Mouse (Mus musculus) ES-Bruce4 (cell line): ENCODE results near the gene Ptov1.

Experiments used
- EP300 ChIP-seq: IDR thresholded peaks from 2 replicates; pipeline ENCODE4 v1.6.1; 2011; ENCODE audit warnings: low read depth, low read length; ENCODE audit not compliant: insufficient read depth
- POLR2A ChIP-seq: IDR thresholded peaks from one replicate; pipeline ENCODE4 v1.8.1; 2011; ENCODE audit warnings: low read length; ENCODE audit not compliant: insufficient read depth

- TF ChIP-seq EP300 (no peak), POLR2A (no peak)
Observed at GRCm38 (mm10) chr7:44813985-44814384, 55.6 kb downstream of the Ptov1 start.
